Mouse (Mus musculus) kidney, postnatal 25 days (tissue): Measurements from ENCODE around the gene Olfml3.

Experiments
- DNase-seq, 2 experiments: peaks; one replicate each; pipeline ENCODE4 v3.0.0; 2021; ENCODE audit warnings: mixed read lengths in 2 of 2

Olfml3 gene

GRCm38 (mm10) chr3:103704661-103705060, 33.1 kb downstream of the Olfml3 start:
- peak in 1 of 2 experiments; percentile 13 for DNase-seq

- no peak for DNase-seq
Observed at GRCm38 (mm10) chr3:103696388-103696925, 41.3 kb downstream of the Olfml3 start.

- no peak for DNase-seq
Observed at GRCm38 (mm10) chr3:103695556-103695955, 42.2 kb downstream of the Olfml3 start.

- peak in 1 of 2 experiments; percentile 8 for DNase-seq
Observed at GRCm38 (mm10) chr3:103690506-103690905, 47.3 kb downstream of the Olfml3 start.

- DNase-seq, result no peak
Observed at GRCm38 (mm10) chr3:103689043-103689442, 48.8 kb downstream of the Olfml3 start.

GRCm38 (mm10) chr3:103683966-103684319, 53.9 kb downstream of the Olfml3 start:
- no peak for DNase-seq

- DNase-seq, result no peak
Observed at GRCm38 (mm10) chr3:103683234-103683965, 54.4 kb downstream of the Olfml3 start.

GRCm38 (mm10) chr3:103682473-103682872, 55.3 kb downstream of the Olfml3 start:
- DNase-seq, result no peak

- no peak for DNase-seq
Observed at GRCm38 (mm10) chr3:103678811-103679210, 59.0 kb downstream of the Olfml3 start.

GRCm38 (mm10) chr3:103672716-103673115, 65.1 kb downstream of the Olfml3 start:
- no peak for DNase-seq
